Mouse (Mus musculus): Measurements from ENCODE around the gene Ttc41. TPM values are rescaled to one million over a fixed set of nuclear protein-coding genes. Genes with fewer than 3 reads are reported as not detected.

Gene Ttc41
- total RNA-seq, 2 experiments from 2014 or later: 1.6 to 2.8 TPM

DNA sequence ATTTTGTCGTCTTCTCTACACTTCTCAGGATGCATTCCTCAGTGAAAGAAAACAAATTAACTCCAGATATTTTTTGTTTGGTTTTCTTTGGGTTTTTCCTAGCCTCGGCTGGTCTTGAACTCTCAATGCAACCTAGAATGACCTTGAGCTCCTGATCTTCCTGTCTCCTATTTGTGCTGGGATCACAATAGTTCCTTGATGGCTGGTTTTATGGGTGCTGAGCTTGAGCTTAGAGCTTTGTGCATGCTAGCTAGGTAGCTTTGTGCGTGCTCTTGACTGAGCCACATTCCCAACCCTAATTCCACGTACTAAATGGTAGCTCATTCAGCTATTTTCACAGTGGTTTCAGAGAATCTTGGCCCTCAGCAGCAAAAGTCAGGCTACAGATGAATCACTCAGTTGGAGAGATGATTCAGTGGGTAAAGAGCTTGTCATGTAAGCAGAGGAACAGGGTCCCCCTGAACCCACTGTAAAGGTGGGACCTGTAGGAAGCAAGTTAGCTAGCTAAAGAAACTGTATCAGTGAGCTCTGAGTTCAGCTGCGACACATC is 78.6 kb downstream of the Ttc41 start:
- no peak for DNase-seq

DNA sequence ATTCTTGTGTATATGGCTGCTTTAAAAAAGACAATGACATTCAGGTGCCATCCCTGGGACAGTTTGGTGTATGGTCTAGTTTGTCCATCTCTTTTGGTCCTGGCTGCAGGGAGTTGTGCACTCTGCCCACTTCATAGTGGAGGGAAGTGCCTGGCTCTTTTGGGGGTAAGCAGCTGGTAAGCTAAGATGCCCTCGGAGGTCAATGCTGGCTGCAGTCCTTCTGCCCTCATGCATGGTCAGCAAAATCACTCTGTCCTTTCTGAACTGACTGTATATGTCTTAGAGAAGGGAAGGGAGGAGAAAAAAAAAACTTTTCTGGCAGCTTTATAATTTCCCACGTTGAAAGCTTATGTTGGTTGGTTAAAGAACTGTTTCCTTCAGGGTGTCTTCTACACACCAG is 79.8 kb downstream of the Ttc41 start:
- no peak for DNase-seq

DNA sequence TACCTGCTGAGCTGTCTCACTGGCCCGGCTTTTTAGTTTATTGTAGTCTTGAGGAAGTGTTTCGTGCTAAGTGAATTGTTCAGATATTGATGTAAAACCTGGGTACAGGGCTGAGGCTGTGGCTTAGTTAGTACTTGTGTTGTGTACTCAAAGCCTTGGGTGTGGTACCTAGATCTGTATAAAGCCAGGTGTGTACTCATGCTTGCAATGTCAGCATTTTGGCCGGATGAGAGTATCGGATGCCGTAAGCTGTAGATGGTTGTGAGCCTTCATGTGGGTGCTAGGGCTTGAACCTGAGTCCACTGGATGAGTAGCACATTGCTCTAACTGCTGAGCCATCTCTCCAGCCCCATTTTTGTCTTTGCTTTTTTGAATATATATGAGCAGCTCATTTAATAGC is 80.5 kb downstream of the Ttc41 start:
- DNase-seq: no peak

DNA sequence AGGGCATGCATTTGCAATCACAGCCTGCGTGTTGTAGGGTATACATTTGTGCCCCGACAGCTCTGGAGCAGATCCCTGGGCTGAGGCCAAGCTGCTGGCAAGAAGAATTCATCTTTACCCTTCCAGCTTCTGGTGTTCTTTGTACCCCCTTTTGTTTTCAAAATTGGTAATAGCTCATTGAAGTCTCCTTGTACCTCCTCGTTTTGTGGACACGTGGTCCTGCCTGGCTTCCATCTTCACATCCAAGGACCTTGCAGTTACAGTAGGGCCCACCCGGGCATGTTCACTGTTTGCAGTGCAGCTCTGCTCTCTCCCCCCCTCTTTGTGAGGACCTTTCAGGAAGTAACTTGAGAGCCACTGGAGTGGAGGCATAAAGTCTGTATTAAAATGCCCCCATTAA is 82.6 kb downstream of the Ttc41 start:
- DNase-seq: no peak

DNA sequence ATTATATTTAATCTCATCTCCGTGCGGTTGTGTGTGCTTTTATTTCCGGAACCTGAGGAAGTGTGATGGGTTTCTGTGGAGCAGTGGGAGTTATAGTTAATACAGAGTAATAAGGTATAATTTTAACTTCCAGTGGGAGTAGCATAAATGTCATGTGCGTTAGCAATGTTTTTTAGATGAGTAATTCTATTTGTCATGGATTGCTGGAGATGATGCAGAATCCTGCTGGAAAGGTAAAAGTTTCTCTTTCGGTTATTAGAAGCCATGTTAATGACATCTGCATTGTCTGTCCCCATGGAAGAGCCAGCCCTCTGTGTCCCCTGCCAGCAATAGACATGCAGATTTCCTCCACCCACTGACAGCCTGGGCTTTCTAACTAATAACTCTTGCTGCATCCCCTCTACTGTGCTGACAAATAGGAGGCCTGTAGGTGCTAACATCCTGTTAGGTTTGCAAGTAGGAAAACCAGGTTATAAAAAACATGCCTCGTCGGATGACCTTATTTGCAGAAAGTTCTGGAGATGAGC is 83.6 kb downstream of the Ttc41 start:
- DNase-seq: no peak

DNA sequence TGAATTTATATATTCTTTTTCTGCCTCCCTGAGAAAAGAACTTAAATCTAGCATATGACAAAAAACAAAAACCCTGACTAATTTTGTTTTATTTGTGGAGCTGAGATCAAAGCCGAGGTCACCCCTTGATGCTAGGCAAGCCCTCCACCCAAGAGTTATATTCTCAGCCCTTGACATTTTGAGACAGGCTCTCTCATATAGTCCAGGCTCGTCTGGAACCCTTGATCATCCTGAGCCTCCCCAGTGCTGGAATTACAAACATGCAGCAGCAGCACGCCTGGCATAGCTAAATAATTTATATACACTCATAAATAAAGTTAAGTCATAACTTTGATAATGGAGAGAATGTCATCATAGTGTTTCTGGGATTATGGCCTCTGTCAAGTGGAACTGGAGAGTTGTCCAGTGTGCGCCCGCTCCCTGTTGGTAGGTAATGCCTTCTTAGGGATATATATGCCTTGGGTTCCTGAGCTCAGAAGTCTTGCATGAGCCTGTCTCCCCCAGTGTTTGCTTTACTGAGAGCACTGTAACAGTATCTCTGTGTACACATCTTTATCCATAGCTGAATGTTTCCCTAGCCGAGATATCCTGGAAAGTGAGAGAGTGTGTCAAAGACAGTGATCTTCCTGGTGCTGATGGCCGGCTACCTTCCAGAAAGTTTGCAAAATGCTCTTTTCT is 86.0 kb downstream of the Ttc41 start:
- DNase-seq: no peak

DNA sequence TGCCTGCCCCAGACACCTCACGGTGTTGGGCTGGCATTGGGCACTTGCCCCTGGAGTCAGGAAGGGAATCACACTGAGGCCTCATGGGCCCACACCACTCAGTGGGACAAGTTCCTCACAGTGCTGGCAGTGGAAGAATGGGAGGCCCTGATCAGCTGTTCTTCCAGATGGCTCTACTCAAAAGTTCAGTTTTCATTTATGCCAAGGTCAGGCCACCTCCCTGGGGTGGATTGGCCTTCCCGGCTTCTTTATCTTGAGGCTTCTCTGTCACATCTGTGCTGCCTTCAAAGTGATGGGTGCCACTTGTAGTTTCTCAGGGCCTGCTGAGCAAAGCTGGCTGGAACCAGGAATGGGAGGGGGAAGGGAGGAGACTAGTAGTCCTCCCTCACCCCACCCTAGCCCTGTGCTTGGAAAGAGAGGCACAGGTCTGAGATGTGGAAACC is 87.9 kb downstream of the Ttc41 start:
- no peak for DNase-seq

DNA sequence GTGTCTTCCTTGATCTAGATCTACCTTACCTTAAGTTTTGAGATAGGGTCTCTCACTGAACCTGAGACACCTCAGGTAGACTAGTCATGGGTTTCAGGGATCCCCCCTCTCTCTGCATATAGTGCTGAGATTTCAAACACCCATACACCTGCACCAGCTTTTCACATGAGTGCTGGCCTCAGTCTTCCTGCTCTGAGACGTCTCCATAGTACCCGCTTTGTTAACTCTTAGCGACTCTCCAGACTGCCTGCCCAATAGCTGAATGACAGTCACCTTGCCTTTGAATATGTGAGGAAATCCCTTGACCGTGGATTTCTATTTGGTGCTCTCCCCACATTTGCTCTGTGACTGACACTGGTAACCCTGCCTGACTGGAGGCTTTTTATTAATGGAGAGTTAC is 88.6 kb downstream of the Ttc41 start:
- DNase-seq: no peak

DNA sequence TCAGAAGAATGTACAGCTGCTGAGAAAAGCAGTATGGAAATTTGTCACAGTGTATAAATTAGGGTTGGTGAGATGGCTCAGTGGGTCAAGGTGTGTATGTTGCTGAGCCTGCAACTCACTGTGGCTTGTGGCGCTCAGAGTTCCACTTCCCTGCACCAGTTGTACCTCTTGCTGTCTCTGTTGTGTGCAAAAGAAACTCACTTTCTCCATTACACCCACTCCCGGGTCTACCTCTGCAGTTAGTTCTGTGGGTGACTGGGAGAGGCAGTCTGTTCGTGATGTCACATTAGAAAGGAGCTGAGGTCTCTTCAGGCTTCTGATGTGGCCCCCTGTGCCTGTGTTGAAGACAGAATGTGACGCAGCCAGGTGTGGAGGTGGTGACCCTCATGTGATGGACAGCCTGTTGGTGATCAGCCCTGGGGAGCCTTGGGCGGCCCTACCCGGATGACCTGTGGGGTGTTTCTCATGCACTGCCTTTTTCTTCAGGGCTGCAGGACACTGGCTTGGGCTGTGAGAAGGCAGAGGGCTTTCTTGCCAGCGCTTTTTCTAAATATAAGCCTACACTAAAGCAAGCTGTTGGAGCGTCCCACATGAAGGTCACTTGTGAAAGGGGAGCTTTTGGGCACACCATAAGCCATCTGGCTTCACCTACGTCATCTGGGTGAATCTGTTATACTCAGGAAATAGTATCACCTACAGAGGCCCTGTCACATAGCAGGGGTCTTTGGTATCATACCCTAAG is 89.4 kb downstream of the Ttc41 start:
- DNase-seq: no peak

DNA sequence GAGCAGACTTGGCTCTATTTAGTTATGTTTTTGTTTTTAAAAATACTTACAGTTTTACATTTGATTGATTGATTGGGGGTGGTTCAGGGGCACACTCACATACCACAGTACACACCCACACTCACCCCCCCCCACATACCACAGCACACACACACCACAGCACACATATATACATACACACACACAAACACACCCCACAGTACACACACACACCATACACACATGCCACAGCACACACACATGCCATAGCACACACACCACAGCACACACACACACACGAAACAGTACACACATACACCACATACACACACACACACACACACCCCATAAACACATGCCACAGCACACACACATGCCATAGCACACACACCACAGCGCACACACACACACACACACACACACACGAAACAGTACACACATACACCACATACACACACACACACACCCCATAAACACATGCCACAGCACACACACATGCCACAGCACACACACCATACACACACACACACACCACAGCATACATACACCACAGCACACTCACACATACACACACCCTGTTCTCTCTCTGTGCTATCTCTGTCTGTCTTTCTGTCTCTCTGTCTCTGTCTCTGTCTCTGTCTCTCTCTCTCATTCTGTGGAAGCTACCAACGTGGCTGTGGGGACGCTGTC is 90.6 kb downstream of the Ttc41 start:
- DNase-seq: no peak

DNA sequence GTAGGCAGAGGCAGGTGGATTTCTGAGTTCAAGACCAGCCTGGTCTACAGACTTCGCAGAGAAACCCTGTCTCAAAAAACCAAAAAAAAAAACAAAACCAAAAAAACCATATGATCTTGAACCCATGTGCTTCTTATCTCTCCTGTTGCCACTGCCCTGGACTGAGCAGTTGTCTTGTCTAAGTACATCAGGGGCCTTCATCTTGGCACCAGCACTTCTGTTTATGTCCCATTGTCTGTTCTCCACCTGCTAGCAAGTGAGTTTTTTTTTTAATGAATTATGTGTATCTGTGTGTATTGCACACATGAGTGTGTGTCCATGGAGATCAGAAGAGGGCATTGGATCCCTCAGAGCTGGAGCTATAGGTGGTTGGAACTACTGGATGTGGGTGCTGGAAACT is 101.8 kb downstream of the Ttc41 start:
- no peak for DNase-seq

DNA sequence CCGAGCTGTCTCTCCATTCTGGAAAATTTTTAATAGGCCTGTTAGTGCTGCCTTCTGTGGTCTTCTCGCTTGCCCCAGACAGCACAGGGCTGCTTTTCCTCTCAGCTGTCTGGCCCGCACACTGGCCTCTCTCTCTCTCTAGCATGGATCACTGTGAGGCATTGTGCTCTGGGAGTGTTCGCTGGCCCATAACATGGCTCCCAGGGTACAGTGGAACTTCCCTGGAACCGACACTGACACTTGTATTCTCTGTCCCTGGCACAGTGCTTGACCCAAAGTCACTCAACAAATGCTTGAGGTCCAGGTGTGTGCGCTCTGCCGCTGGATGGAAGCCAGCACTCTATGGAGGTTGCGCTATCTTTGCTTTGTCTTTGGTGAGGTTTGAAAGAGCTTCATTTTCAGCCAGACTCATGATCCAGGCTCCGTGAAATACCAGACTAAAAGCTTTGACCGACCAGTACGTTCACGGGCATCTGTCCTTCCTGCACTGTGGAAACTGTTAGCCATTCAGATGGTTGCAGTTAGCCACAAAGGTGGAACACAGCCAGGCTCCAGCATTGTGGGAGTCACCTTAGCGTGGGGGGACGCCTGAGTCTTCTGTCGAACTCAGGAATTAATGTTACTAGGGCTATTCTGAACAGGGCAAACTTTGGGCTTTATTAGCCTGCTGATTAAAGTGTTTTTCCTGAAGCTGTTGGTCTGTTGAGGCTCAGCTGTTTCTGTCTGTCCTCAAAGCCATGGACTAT is 102.6 kb downstream of the Ttc41 start:
- no peak for DNase-seq

DNA sequence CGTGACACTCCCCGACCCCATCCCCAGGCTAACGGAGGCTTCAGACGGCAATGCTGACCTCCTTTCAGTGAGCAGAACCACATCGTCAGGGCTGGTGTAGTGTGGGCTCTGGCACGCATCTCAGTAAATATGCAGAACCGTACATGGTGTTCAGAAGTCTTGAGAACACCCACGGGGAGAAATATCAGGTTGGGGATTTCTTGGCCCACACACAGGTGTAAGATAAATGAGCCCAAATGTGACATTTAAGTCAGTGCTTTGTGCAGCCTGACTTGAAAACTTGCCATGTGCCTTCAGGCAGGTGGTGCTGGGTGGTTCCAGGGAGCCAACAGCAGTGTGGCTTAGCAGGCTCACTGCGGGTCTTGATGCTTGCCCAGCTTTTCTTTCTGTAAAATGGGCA is 104.4 kb downstream of the Ttc41 start:
- DNase-seq: no peak

DNA sequence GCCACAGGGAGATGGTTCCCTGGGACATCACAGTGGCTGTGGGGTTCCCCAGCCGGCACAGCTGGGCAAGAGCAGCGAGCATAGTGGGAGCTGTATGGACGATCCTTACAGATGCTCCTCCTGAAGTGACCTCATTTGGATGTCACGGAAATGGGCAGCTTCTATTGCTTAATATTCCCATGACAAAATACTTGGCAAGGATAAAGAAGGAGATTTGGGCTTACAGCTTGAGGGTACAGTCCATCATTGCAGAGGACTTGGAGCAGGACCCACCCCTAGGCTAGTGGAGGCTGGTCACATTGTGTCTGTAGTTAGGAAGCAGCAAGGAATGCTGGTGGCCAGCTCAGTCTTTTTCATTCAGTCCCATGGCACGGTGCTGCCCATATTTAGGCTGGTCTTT is 105.0 kb downstream of the Ttc41 start:
- no peak for DNase-seq

DNA sequence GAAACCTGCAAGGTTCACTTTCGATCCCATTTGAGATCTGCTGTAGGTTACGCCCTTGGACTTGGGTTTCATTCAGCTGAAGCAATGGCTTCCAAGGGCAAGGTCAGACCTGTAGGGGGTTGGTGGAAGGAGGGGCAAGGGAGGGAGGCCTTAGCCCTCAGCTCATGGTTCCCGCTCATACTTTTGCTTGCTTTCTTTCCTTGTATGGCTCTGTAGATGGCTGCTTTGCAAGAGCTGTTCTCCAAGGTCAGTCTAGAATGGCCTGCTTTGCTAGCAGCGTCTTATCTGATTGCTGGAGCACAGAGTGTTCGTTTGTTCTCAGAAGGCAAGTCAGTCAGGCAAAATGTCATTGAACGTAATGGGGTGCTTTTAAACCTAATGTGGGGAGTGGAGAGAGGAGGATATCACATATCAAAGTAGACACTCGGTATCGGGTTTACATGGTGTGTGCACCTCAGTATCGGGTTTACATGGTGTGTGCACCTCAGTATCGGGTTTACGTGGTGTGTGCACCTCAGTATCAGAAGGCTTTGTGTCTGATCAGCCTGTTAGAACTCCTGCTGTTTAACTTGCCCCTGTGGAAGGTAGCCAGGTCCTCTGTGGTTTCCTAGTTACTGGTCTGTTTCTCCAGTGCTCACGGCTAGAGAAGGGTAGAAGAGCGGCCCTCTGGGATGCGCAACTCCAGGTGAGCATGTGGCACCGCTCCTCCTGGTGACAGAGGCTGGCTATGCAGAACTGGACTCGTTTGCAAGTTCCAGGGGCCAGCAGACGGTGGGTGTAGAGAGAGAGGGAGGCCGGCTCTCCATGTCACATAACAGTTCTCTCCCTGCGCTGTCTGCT is 108.9 kb downstream of the Ttc41 start:
- no peak for DNase-seq

DNA sequence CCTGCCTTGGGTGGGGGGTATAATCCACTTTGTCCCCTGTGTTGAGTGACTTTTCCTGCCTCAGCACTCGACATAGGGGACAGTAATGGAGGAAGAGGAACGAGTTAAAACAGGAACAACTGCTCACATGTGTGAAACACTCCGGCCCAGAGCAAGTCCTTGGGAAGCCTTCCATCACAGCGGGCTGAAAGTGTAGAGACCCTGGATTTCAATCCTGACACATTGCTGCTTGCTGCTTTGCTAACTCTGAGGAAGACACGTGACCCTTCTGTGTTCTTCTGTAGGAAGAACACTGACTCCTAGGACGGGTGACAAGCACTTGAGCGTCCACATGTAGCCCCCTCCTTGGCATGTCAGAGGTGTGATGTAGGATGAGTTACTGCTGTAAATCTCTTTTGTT is 109.5 kb downstream of the Ttc41 start:
- no peak for DNase-seq

DNA sequence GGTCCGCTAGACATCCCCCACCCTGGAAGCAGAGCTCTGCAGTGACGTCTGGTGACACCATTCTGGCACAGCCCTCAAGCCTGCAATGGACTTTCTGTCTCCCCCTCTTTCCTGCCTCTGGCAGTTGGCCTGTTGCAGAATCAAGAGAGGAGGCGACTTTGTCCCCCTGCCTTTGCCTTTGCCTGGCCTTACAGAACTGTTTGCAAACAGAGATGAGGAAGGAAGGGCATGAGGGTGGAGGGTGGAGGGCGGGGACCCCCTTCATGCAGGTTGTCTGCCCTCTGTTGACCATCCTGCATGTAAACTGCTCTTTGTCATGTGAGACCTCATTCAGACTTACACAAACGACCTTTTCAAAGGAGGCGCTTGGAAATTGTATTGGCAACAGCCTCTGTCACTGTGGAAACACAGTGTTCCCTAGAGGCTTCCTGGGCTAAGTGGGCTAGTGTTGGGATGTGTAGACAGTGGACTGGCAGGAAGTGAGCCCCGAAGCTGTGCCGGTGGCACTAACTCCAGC is 114.1 kb downstream of the Ttc41 start:
- DNase-seq: no peak

DNA sequence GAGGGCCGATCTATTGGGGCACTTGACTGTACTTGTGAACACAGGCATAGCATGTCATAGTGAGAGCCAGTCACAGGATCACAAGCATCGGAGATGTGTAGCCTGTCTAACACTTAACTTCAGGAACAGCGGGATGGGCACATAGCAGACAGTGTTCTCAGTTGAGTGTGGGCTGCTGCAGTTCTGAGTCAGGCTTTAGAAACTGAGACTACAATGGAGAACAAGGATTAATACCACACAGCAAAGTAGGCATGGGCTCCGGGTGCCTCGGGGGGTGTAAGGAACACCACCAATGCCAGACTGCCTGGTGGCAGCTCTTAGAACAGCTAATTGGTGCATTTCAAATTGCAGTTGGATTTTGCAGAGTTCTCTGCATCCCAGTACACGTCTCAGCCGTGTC is 115.4 kb downstream of the Ttc41 start:
- no peak for DNase-seq

DNA sequence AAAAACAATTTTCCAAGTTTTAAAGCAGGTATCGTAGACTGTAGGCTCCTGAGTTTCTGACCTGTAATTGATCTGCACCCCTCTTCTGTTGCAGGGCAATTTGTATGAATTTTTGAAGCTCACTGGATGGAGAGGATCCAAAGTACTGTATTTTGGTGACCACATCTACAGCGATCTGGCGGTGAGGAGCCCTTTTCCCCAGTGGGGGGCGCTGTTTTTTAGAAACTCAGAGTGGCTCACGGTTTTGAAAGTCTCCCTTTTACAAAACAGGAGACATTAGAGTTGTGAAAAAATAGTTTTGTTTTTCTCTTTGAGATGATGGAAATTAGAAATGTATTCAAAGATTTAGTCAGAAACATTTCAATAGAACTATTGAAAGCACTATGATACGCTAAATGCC is 118.5 kb downstream of the Ttc41 start:
- no peak for DNase-seq

DNA sequence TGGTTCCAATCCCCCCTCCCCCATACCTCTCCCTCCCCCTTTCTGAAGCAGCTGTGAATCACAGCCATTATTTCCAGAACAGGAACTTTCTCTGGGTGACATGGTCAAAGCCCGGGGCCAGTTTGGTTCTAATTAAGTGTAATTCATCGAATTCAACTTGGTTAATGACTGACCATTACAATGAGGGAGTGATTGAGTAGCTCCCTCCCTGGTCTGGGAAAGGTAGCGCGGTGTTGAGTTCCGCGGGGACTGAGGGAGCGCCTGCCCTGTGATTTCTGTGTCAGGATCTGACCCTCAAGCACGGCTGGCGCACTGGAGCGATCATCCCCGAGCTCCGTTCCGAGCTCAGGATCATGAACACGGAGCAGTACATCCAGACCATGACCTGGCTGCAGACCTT is 119.3 kb downstream of the Ttc41 start:
- DNase-seq: no peak

DNA sequence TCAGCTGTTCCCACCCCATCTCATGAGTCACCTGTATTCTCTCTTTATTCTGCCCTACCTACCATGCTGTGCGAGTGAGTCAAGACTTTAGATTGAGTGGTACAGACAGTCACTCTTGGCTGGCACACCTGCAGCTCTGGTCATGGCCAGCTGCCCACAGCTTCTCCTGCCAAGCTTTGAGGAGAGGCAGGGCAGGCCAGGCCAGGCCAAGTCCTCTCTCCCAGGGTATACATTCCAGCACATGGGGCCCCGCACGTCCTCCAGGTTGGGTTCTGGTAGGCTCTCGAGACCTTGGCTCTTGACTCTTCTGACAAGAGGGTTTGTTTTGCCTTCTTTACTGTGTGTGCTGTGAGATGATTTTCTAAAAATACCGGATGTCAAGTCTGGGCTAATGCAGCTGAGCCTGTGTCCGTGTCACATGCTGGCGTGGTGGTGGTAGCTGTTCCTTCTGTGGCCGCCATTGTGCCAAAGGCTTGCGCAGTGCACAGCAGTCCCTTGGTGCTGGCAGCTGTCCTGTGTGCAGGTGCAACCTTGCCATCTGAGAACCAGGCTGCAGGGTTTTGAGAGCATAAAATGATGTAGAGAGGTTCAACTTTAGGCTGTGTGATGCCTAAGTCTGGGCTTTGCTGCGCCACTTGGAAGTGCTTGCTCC is 120.4 kb downstream of the Ttc41 start:
- DNase-seq: peak; percentile 68
